Mouse (Mus musculus): ENCODE measurements around the gene Cds1. TPM values are rescaled to one million over a fixed set of nuclear protein-coding genes. Genes with fewer than 3 reads are reported as not detected.
A peak's percentile ranks its signal among the peaks of the same experiment; 100 is the strongest.

Cds1 gene
- polyA plus RNA-seq, 1 experiment, result 15.9 TPM

- H3K4me1 ChIP-seq (ENCODE audit: control insufficient read depth, insufficient read depth, low read length), result no peaks in the 10 kb centered on the region
- H3K36me3 ChIP-seq (ENCODE audit: control insufficient read depth, insufficient read depth, low read length, poor library complexity, severe bottlenecking), result no peaks in the 10 kb centered on the region
- no peaks in the 10 kb centered on the region for H3K27me3 ChIP-seq (ENCODE audit: control insufficient read depth, insufficient read depth, low read length, poor library complexity, severe bottlenecking)
- no peaks in the 10 kb centered on the region for H3K9me3 ChIP-seq (replicated peaks; ENCODE audit: control insufficient read depth, insufficient read depth, low read length, poor library complexity, severe bottlenecking)
- H3K4me3 ChIP-seq (ENCODE audit: low read depth, low read length), result no peak overlapping the region
- H3K9ac ChIP-seq (ENCODE audit: low read depth, poor library complexity, severe bottlenecking), result no peak overlapping the region
- H3K27ac ChIP-seq (ENCODE audit: insufficient read depth, low read length), result no peak overlapping the region
- no peak for TF ChIP-seq POLR2A (IDR thresholded peaks at IDR 0.05; ENCODE audit: insufficient read depth, low read length)
- no peak for TF ChIP-seq EP300 (IDR thresholded peaks at IDR 0.05; ENCODE audit: insufficient read depth, low read depth, low read length)
- TF ChIP-seq CTCF (IDR thresholded peaks at IDR 0.05; ENCODE audit: low read depth, low read length), result no peak
Measured at GRCm38 (mm10) chr5:101790560-101790959, 25.6 kb downstream of the Cds1 start.

GRCm38 (mm10) chr5:101792665-101793064 is 27.7 kb downstream of the Cds1 start:
- H3K27me3 ChIP-seq (ENCODE audit: control insufficient read depth, insufficient read depth, low read length, poor library complexity, severe bottlenecking), result no peaks in the 10 kb centered on the region
- no peaks in the 10 kb centered on the region for H3K4me1 ChIP-seq (ENCODE audit: control insufficient read depth, insufficient read depth, low read length)
- H3K27ac ChIP-seq (ENCODE audit: insufficient read depth, low read length), result no peak overlapping the region
- no peak overlapping the region for H3K9ac ChIP-seq (ENCODE audit: low read depth, poor library complexity, severe bottlenecking)
- no peaks in the 10 kb centered on the region for H3K9me3 ChIP-seq (replicated peaks; ENCODE audit: control insufficient read depth, insufficient read depth, low read length, poor library complexity, severe bottlenecking)
- no peaks in the 10 kb centered on the region for H3K36me3 ChIP-seq (ENCODE audit: control insufficient read depth, insufficient read depth, low read length, poor library complexity, severe bottlenecking)
- H3K4me3 ChIP-seq (ENCODE audit: low read depth, low read length), result no peak overlapping the region
- TF ChIP-seq POLR2A (IDR thresholded peaks at IDR 0.05; ENCODE audit: insufficient read depth, low read length), result no peak
- no peak for TF ChIP-seq CTCF (IDR thresholded peaks at IDR 0.05; ENCODE audit: low read depth, low read length)

DNA sequence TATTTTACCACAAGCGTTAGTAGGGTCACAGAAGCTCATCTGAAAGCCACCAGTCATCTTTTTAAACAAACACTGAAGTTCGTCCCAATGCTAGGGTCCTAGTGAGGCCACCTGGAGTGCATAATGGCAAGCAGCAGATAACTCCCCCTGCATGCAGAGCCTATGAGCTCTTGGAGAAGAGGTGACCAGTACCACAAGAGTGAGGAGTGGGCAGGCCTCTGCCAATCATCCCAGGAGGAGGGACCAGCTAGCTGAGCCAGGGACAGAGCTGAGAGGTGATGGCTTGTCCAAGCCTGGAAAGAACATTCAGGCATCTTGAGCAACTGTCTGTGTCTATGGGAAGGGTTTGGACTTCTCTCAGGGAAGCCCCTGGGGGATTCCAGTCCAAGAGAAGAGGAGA is 37.0 kb downstream of the Cds1 start:
- Histone ChIP-seq H3K27ac (ENCODE audit: insufficient read depth, low read length) (no peak overlapping the region), H3K9me3 (replicated peaks; ENCODE audit: control insufficient read depth, insufficient read depth, low read length, poor library complexity, severe bottlenecking) (no peaks in the 10 kb centered on the region), H3K27me3 (ENCODE audit: control insufficient read depth, insufficient read depth, low read length, poor library complexity, severe bottlenecking) (no peaks in the 10 kb centered on the region), H3K9ac (ENCODE audit: low read depth, poor library complexity, severe bottlenecking) (no peak overlapping the region), H3K36me3 (ENCODE audit: control insufficient read depth, insufficient read depth, low read length, poor library complexity, severe bottlenecking) (no peaks in the 10 kb centered on the region), H3K4me1 (ENCODE audit: control insufficient read depth, insufficient read depth, low read length) (no peaks in the 10 kb centered on the region), H3K4me3 (ENCODE audit: low read depth, low read length) (no peak overlapping the region)
- TF ChIP-seq POLR2A (IDR thresholded peaks at IDR 0.05; ENCODE audit: insufficient read depth, low read length) (no peak), EP300 (IDR thresholded peaks at IDR 0.05; ENCODE audit: insufficient read depth, low read depth, low read length) (no peak), CTCF (IDR thresholded peaks at IDR 0.05; ENCODE audit: low read depth, low read length) (no peak)

DNA sequence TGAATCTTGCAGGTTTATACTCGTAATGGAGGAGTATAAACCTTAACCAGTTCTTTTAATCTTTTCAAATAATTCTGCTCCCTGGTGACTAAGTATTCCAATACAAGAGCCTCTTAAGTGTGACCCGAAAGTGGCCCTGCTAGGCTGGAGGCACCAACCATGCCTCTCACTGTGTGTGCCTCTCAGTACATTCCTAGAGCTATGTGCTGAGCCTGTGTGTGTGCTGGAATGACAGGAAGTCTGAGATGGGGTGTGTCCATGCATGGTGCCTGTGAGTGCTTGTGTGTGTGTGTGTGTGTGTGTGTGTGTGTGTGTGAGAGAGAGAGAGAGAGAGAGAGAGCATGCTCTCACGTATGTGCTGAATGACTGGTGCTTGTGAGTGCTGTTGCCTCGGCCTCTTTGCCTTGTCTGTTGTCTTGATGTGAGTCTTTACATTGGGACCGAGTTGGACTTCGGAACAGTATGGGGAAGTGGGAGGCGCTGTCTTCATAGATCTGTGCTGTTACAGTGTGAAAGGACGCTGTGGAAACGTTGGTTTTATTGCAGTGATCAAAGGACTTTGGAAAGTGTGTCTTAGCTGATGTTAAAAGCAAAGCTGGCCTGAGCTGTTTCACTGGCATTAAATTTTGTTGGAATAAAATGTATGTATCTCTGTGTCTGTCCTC is 37.6 kb downstream of the Cds1 start:
- H3K9ac ChIP-seq (ENCODE audit: low read depth, poor library complexity, severe bottlenecking), result no peak overlapping the region
- H3K27me3 ChIP-seq (ENCODE audit: control insufficient read depth, insufficient read depth, low read length, poor library complexity, severe bottlenecking), result no peaks in the 10 kb centered on the region
- H3K9me3 ChIP-seq (replicated peaks; ENCODE audit: control insufficient read depth, insufficient read depth, low read length, poor library complexity, severe bottlenecking), result no peaks in the 10 kb centered on the region
- no peak overlapping the region for H3K27ac ChIP-seq (ENCODE audit: insufficient read depth, low read length)
- H3K4me3 ChIP-seq (ENCODE audit: low read depth, low read length), result no peak overlapping the region
- H3K4me1 ChIP-seq (ENCODE audit: control insufficient read depth, insufficient read depth, low read length), result no peaks in the 10 kb centered on the region
- H3K36me3 ChIP-seq (ENCODE audit: control insufficient read depth, insufficient read depth, low read length, poor library complexity, severe bottlenecking), result no peaks in the 10 kb centered on the region
- TF ChIP-seq EP300 (IDR thresholded peaks at IDR 0.05; ENCODE audit: insufficient read depth, low read depth, low read length) (no peak), CTCF (IDR thresholded peaks at IDR 0.05; ENCODE audit: low read depth, low read length) (no peak), POLR2A (IDR thresholded peaks at IDR 0.05; ENCODE audit: insufficient read depth, low read length) (no peak)

DNA sequence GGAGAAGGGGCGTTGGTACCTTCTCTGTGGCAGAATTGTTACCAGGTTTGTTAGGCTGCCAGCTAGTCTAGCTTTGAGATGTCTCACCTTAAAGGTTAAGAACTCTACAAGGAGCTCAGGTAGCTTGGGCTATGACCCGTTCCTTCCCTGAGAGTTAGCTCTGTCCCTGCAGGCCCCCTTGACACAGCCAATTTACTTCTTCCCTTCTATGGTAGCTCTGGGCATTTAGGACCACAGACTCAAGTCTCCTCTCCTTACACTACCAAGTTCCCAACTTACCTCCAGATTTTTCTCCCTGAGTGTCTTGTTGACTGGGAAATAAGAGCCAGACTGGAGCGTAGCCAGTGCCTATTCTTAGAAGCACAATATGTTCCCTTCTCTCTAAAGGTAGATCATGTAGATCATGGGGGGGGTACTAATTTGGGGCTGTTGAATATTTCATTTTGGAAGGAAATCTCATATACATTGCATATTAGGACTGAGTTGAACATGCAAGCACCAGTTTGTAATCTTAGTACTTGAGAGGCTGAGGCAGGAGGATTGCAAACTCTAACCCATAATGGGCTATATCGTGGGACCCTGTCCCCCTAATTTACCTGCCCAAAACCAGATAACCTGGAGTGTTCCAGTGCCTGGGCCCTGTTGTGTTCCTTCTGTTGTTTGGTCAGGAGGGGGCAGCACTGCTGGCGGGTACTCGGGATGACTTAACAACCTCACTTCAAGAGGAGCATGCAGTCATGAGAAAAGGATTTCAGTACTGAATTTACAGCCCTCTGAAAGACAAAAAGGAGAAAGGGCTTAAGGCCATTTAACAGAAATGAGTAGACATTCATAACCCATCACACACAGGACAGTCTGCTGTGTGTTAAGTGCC is 46.6 kb downstream of the Cds1 start:
- TF ChIP-seq POLR2A (IDR thresholded peaks at IDR 0.05; ENCODE audit: insufficient read depth, low read length) (no peak), CTCF (IDR thresholded peaks at IDR 0.05; ENCODE audit: low read depth, low read length) (peak; percentile 58)
- no peak overlapping the region for H3K9ac ChIP-seq (ENCODE audit: low read depth, poor library complexity, severe bottlenecking)
- no peak overlapping the region for H3K27ac ChIP-seq (ENCODE audit: insufficient read depth, low read length)
- H3K4me3 ChIP-seq (ENCODE audit: low read depth, low read length), result no peak overlapping the region
- no peaks in the 10 kb centered on the region for H3K4me1 ChIP-seq (ENCODE audit: control insufficient read depth, insufficient read depth, low read length)
- H3K36me3 ChIP-seq (ENCODE audit: control insufficient read depth, insufficient read depth, low read length, poor library complexity, severe bottlenecking), result no peaks in the 10 kb centered on the region
- no peaks in the 10 kb centered on the region for H3K27me3 ChIP-seq (ENCODE audit: control insufficient read depth, insufficient read depth, low read length, poor library complexity, severe bottlenecking)
- H3K9me3 ChIP-seq (replicated peaks; ENCODE audit: control insufficient read depth, insufficient read depth, low read length, poor library complexity, severe bottlenecking), result no peaks in the 10 kb centered on the region

- Histone ChIP-seq H3K9ac (ENCODE audit: low read depth, poor library complexity, severe bottlenecking) (no peak overlapping the region), H3K4me1 (ENCODE audit: control insufficient read depth, insufficient read depth, low read length) (peaks cover 10% of the 10 kb centered on the region), H3K27me3 (ENCODE audit: control insufficient read depth, insufficient read depth, low read length, poor library complexity, severe bottlenecking) (no peaks in the 10 kb centered on the region), H3K9me3 (replicated peaks; ENCODE audit: control insufficient read depth, insufficient read depth, low read length, poor library complexity, severe bottlenecking) (no peaks in the 10 kb centered on the region), H3K27ac (ENCODE audit: insufficient read depth, low read length) (no peak overlapping the region), H3K4me3 (ENCODE audit: low read depth, low read length) (no peak overlapping the region), H3K36me3 (ENCODE audit: control insufficient read depth, insufficient read depth, low read length, poor library complexity, severe bottlenecking) (no peaks in the 10 kb centered on the region)
- TF ChIP-seq CTCF (IDR thresholded peaks at IDR 0.05; ENCODE audit: low read depth, low read length) (no peak), POLR2A (IDR thresholded peaks at IDR 0.05; ENCODE audit: insufficient read depth, low read length) (no peak), EP300 (IDR thresholded peaks at IDR 0.05; ENCODE audit: insufficient read depth, low read depth, low read length) (no peak)
Measured at GRCm38 (mm10) chr5:101816822-101817221, 51.9 kb downstream of the Cds1 start.

Data from ES-Bruce4 (cell line).